Mouse (Mus musculus): Measurements from ENCODE around the gene Ncoa1. TPM values are rescaled to one million over a fixed set of nuclear protein-coding genes. Genes with fewer than 3 reads are reported as not detected.

The Ncoa1 gene
- polyA plus RNA-seq, 1 experiment from 2014 or later: 2.6 TPM

DNA sequence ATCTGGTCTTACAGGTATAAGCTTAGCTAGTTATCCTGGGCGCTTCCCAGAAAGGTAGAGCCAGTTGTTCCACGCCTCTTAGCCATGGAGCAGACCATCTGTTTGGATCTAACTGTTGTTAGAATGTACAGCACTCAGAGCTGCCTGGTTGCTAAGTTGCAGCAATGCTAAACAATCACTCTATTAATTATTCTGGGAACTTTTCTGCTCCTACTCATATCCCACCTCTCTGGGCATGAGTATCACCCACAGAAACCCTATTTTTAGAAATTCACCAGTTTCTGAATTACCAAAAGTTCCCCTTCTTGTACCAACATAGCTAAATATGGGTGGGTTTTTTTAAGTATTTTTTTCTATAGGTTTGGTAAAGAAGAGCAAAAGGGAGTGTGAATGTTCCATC is 43.4 kb downstream of the Ncoa1 start:
- no peaks in the 10 kb centered on the region for H3K4me1 ChIP-seq (replicated peaks; ENCODE audit: control insufficient read depth, insufficient read depth, low read length)
- H3K27ac ChIP-seq (ENCODE audit: low read depth, low read length): no peak overlapping the region
- H3K36me3 ChIP-seq (ENCODE audit: control insufficient read depth, insufficient read depth, low read length): no peaks in the 10 kb centered on the region
- H3K9me3 ChIP-seq (ENCODE audit: control insufficient read depth, low read length): no peaks in the 10 kb centered on the region
- WGBS: 80% methylated on average over 2 of the region's 2 CpGs
- H3K9ac ChIP-seq (ENCODE audit: low read depth, low read length): no peak overlapping the region
- H3K27me3 ChIP-seq (replicated peaks; ENCODE audit: control insufficient read depth, insufficient read depth, low read length): no peaks in the 10 kb centered on the region
- DNase-seq (ENCODE audit: low spot score) (no peak), ATAC-seq (replicated peaks; ENCODE audit: low FRiP score) (no peak)
- no peak overlapping the region for H3K4me3 ChIP-seq (ENCODE audit: low read depth, low read length)
- H3K4me2 ChIP-seq: no peak overlapping the region

DNA sequence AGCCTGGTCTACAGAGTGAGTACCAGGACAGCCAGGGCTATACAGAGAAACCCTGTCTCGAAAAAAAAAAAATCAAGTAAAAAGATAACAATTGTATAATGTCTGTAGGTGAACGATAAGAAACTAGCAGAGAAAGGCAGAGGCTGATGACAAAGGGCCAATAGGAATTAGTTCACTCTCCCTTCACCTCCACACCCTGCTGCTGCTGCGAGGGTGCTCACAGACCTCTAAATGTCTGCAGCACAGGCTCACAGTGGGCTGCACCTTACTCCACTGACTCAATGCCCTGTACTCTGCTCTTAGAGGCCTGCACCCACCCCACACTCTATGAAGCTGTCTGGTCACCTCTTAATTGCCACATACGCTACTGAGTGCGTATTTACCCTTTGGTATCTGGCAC is 45.0 kb downstream of the Ncoa1 start:
- no peak for ATAC-seq (replicated peaks; ENCODE audit: low FRiP score)
- Histone ChIP-seq H3K27ac (ENCODE audit: low read depth, low read length) (no peak overlapping the region), H3K27me3 (replicated peaks; ENCODE audit: control insufficient read depth, insufficient read depth, low read length) (no peaks in the 10 kb centered on the region), H3K4me2 (no peak overlapping the region), H3K9ac (ENCODE audit: low read depth, low read length) (no peak overlapping the region), H3K36me3 (ENCODE audit: control insufficient read depth, insufficient read depth, low read length) (no peaks in the 10 kb centered on the region), H3K4me3 (ENCODE audit: low read depth, low read length) (no peak overlapping the region), H3K9me3 (ENCODE audit: control insufficient read depth, low read length) (no peaks in the 10 kb centered on the region), H3K4me1 (replicated peaks; ENCODE audit: control insufficient read depth, insufficient read depth, low read length) (no peaks in the 10 kb centered on the region)
- WGBS: 80% methylated on average over 5 of the region's 5 CpGs
- no peak for DNase-seq (ENCODE audit: low spot score)

DNA sequence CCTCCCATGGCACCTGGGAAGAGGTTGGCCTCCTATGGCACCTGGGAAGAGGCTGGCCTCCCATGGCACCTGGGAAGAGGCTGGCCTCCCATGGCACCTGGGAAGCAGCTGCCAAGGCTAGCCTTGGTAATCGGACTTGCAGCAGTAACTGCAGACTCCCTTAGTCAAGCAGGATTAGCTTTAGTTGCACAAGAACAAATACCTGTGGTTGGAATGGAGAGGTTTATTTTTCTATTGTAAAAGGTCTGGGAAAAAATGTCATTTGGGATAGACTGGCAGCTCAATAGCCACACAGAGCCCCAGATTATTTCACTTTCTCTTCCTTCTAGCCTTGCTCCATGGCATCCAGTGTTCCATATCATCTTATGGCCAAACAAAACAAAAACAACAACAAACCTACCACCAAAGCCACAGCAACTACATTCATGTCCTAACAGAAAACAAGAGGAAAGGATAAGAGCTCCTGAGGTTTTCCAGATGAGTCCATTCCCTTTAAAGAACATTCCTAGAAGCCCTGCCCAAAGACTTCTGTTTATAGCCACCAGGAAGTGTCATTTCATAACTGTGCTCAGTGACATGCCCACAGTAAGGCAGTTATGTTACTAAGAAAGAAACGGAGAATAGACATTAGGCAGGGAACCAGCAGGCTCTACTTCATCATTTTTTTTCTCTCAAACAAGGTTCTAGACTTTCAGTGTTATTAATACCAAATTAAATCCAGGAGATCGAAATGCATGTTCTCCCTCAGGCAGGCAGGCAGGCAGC is 46.7 kb downstream of the Ncoa1 start:
- WGBS: 65% methylated on average over 3 of the region's 3 CpGs

DNA sequence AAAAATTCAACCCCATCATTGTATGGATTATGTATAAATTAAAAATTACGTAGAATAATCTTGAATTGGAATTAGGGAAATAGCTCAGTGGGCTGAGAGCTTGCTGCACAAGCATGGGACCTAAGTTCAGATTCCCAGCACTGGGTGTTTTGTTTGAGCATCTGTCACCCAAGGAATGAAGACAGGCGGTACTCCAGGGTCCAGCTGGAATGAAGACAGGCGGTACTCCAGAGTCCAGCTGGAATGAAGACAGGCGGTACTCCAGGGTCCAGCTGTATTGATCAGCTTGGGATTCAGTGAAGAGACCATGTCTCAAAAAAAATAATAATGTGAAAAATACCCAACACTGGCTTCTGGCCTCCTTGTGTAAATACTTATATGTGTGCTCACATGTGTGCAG is 58.2 kb downstream of the Ncoa1 start:
- H3K36me3 ChIP-seq (ENCODE audit: control insufficient read depth, insufficient read depth, low read length): no peaks in the 10 kb centered on the region
- H3K9me3 ChIP-seq (ENCODE audit: control insufficient read depth, low read length): no peaks in the 10 kb centered on the region
- ATAC-seq (replicated peaks; ENCODE audit: low FRiP score) (no peak), DNase-seq (ENCODE audit: low spot score) (no peak)
- no peak overlapping the region for H3K9ac ChIP-seq (ENCODE audit: low read depth, low read length)
- no peak overlapping the region for H3K4me3 ChIP-seq (ENCODE audit: low read depth, low read length)
- H3K27me3 ChIP-seq (replicated peaks; ENCODE audit: control insufficient read depth, insufficient read depth, low read length): no peaks in the 10 kb centered on the region
- 87% methylated on average over 4 of the region's 4 CpGs for WGBS
- no peaks in the 10 kb centered on the region for H3K4me1 ChIP-seq (replicated peaks; ENCODE audit: control insufficient read depth, insufficient read depth, low read length)
- no peak overlapping the region for H3K27ac ChIP-seq (ENCODE audit: low read depth, low read length)
- no peak overlapping the region for H3K4me2 ChIP-seq

More for the DNA sequence above, 46.7 kb downstream of the Ncoa1 start:
- no peak overlapping the region for H3K4me3 ChIP-seq (ENCODE audit: low read depth, low read length)
- no peak overlapping the region for H3K9ac ChIP-seq (ENCODE audit: low read depth, low read length)
- H3K27ac ChIP-seq (ENCODE audit: low read depth, low read length): no peak overlapping the region
- no peaks in the 10 kb centered on the region for H3K27me3 ChIP-seq (replicated peaks; ENCODE audit: control insufficient read depth, insufficient read depth, low read length)
- H3K4me1 ChIP-seq (replicated peaks; ENCODE audit: control insufficient read depth, insufficient read depth, low read length): no peaks in the 10 kb centered on the region
- H3K36me3 ChIP-seq (ENCODE audit: control insufficient read depth, insufficient read depth, low read length): no peaks in the 10 kb centered on the region
- DNase-seq (ENCODE audit: low spot score) (no peak), ATAC-seq (replicated peaks; ENCODE audit: low FRiP score) (no peak)
- no peaks in the 10 kb centered on the region for H3K9me3 ChIP-seq (ENCODE audit: control insufficient read depth, low read length)
- no peak overlapping the region for H3K4me2 ChIP-seq

DNA sequence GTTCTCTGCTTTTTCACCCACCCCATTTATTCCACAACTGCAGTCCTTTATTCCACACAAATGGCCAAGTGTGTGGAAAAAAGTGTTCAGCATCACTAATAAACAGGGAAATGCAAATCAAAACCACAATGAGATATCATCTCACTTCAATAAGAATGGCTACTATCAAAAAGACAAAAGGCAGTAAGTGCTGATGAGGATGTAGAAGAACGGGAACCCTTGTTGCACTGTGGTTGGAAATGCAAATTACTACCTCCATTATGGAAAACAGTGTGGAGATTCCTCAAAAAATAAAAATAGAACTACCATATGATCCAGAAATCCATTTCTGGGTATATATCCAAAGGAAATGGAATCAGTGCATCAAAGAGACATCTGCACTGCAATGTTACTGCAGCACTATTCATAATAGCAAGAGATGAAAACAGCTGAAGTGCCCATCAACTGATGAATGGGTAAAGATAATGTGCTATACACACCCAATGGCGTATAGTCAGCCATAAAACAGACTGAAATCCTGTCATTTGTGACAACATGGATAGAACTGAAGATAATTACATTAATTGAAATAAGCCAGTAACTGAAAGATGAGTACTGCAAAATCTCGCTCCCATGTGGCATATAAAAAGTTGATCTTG is 59.2 kb downstream of the Ncoa1 start:
- DNase-seq (ENCODE audit: low spot score) (no peak), ATAC-seq (replicated peaks; ENCODE audit: low FRiP score) (no peak)
- no peak overlapping the region for H3K4me2 ChIP-seq
- no peak overlapping the region for H3K4me3 ChIP-seq (ENCODE audit: low read depth, low read length)
- no peak overlapping the region for H3K9ac ChIP-seq (ENCODE audit: low read depth, low read length)
- 81% methylated on average over 3 of the region's 3 CpGs for whole genome bisulfite sequencing
- no peaks in the 10 kb centered on the region for H3K4me1 ChIP-seq (replicated peaks; ENCODE audit: control insufficient read depth, insufficient read depth, low read length)
- no peaks in the 10 kb centered on the region for H3K36me3 ChIP-seq (ENCODE audit: control insufficient read depth, insufficient read depth, low read length)
- no peaks in the 10 kb centered on the region for H3K27me3 ChIP-seq (replicated peaks; ENCODE audit: control insufficient read depth, insufficient read depth, low read length)
- no peaks in the 10 kb centered on the region for H3K9me3 ChIP-seq (ENCODE audit: control insufficient read depth, low read length)
- no peak overlapping the region for H3K27ac ChIP-seq (ENCODE audit: low read depth, low read length)

DNA sequence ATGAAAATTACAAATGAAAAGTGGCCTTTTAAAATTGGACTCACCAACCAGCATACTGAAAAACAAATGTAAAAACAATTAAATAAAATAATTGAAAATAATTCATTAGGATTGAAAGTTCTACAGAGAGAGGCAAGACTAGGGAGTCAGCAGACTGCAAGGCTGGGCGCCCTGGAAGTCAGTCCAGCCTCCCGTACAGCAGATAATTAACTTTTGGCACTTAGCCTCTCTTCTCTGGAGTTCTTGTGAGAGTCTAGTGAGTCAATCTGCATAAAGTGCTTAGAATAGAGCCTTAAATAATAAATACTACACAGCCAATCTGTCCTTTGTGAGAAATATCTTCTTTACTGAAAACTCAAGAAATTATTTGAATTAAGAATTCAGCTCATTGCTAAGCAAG is 69.9 kb downstream of the Ncoa1 start:
- Histone ChIP-seq H3K4me2 (no peak overlapping the region), H3K9me3 (ENCODE audit: control insufficient read depth, low read length) (no peaks in the 10 kb centered on the region), H3K4me1 (replicated peaks; ENCODE audit: control insufficient read depth, insufficient read depth, low read length) (no peaks in the 10 kb centered on the region), H3K36me3 (ENCODE audit: control insufficient read depth, insufficient read depth, low read length) (no peaks in the 10 kb centered on the region), H3K27ac (ENCODE audit: low read depth, low read length) (no peak overlapping the region), H3K9ac (ENCODE audit: low read depth, low read length) (no peak overlapping the region), H3K27me3 (replicated peaks; ENCODE audit: control insufficient read depth, insufficient read depth, low read length) (no peaks in the 10 kb centered on the region), H3K4me3 (ENCODE audit: low read depth, low read length) (no peak overlapping the region)
- WGBS: 79% methylated on average over 2 of the region's 2 CpGs
- ATAC-seq (replicated peaks; ENCODE audit: low FRiP score) (no peak), DNase-seq (ENCODE audit: low spot score) (no peak)

DNA sequence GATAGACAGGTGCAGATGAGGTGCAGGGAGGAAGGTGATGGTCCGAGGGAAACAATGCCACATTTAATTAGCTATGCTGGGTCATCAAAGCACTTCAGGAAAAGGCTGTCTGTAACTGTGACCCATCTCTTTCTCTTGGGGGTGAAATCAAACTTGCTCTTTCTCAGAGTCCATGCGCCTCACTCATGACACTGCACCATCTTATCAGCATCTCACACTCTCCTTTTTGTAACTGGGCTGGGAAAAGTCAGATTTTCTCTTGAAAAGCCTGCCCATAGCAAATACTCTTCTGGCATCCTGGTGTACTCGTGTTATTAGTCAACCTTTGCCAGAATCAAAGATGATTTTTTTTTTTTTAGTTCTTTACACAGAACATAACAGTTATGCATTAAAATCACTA is 70.8 kb downstream of the Ncoa1 start:
- ATAC-seq (replicated peaks; ENCODE audit: low FRiP score): no peak
- no peak for DNase-seq (ENCODE audit: low spot score)
- 56% methylated on average over 3 of the region's 3 CpGs for WGBS
- no peak overlapping the region for H3K4me3 ChIP-seq (ENCODE audit: low read depth, low read length)
- H3K4me2 ChIP-seq: no peak overlapping the region
- no peaks in the 10 kb centered on the region for H3K27me3 ChIP-seq (replicated peaks; ENCODE audit: control insufficient read depth, insufficient read depth, low read length)
- no peaks in the 10 kb centered on the region for H3K36me3 ChIP-seq (ENCODE audit: control insufficient read depth, insufficient read depth, low read length)
- no peak overlapping the region for H3K27ac ChIP-seq (ENCODE audit: low read depth, low read length)
- H3K9ac ChIP-seq (ENCODE audit: low read depth, low read length): no peak overlapping the region
- no peaks in the 10 kb centered on the region for H3K4me1 ChIP-seq (replicated peaks; ENCODE audit: control insufficient read depth, insufficient read depth, low read length)
- no peaks in the 10 kb centered on the region for H3K9me3 ChIP-seq (ENCODE audit: control insufficient read depth, low read length)

DNA sequence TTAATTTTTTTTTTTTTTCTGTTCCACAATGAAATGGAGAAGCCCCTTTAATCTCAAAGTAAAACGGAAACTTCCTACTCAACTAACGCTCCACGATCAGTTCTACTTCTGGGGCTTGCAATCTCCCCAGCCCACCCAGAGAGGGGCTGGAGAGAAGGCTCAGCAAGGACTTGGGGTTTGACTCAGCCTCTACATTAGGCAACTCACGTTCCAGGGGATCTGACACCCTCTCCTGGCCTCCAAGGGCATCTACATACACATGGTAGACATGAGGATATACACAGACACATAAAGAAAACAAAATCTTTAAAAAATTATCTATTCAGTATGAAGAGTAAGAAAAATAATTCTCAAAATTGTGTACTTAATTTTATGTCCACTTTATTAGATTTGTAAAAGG is 73.8 kb downstream of the Ncoa1 start:
- no peak overlapping the region for H3K27ac ChIP-seq (ENCODE audit: low read depth, low read length)
- ATAC-seq (replicated peaks; ENCODE audit: low FRiP score) (no peak), DNase-seq (ENCODE audit: low spot score) (no peak)
- no peak overlapping the region for H3K4me2 ChIP-seq
- H3K36me3 ChIP-seq (ENCODE audit: control insufficient read depth, insufficient read depth, low read length): no peaks in the 10 kb centered on the region
- no peak overlapping the region for H3K4me3 ChIP-seq (ENCODE audit: low read depth, low read length)
- H3K27me3 ChIP-seq (replicated peaks; ENCODE audit: control insufficient read depth, insufficient read depth, low read length): no peaks in the 10 kb centered on the region
- no peak overlapping the region for H3K9ac ChIP-seq (ENCODE audit: low read depth, low read length)
- 63% methylated on average over 4 of the region's 4 CpGs for WGBS
- H3K4me1 ChIP-seq (replicated peaks; ENCODE audit: control insufficient read depth, insufficient read depth, low read length): no peaks in the 10 kb centered on the region
- H3K9me3 ChIP-seq (ENCODE audit: control insufficient read depth, low read length): no peaks in the 10 kb centered on the region

DNA sequence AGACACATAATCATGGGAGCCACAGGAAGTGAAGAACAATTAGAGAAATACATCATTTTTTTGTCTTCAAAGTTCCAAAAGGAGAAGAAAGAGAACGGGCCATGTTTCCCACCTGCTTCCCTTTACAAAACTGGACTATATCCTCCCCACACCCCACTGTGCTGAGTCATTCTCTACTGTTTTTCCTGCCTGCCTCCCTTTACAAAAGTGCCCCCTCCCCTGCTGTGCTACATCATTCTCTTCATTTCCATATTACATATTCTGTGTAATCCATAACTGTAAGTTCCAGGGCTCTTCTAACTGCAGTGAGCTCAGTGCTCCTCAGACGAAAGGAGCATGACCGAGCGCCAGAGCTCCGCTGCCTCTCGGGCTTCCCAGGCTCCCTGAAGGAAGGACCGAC is 80.8 kb downstream of the Ncoa1 start:
- no peaks in the 10 kb centered on the region for H3K4me1 ChIP-seq (replicated peaks; ENCODE audit: control insufficient read depth, insufficient read depth, low read length)
- ATAC-seq (replicated peaks; ENCODE audit: low FRiP score) (no peak), DNase-seq (ENCODE audit: low spot score) (no peak)
- H3K4me3 ChIP-seq (ENCODE audit: low read depth, low read length): no peak overlapping the region
- H3K9ac ChIP-seq (ENCODE audit: low read depth, low read length): no peak overlapping the region
- H3K36me3 ChIP-seq (ENCODE audit: control insufficient read depth, insufficient read depth, low read length): no peaks in the 10 kb centered on the region
- 78% methylated on average over 7 of the region's 7 CpGs for WGBS
- H3K9me3 ChIP-seq (ENCODE audit: control insufficient read depth, low read length): no peaks in the 10 kb centered on the region
- no peak overlapping the region for H3K27ac ChIP-seq (ENCODE audit: low read depth, low read length)
- no peak overlapping the region for H3K4me2 ChIP-seq
- H3K27me3 ChIP-seq (replicated peaks; ENCODE audit: control insufficient read depth, insufficient read depth, low read length): no peaks in the 10 kb centered on the region
